Mouse (Mus musculus): ENCODE results near the gene Mef2b.

Gene Mef2b
- long read RNA-seq, experiment 1, partial matches to known transcripts = 0 of 4 reads
- long read RNA-seq, experiment 1, other reads (novel, unspliced or antisense) = 4 of 4 reads
- long read RNA-seq, experiment 2, partial matches to known transcripts = 0 of 2 reads
- long read RNA-seq, experiment 2, other reads (novel, unspliced or antisense) = 2 of 2 reads

DNA sequence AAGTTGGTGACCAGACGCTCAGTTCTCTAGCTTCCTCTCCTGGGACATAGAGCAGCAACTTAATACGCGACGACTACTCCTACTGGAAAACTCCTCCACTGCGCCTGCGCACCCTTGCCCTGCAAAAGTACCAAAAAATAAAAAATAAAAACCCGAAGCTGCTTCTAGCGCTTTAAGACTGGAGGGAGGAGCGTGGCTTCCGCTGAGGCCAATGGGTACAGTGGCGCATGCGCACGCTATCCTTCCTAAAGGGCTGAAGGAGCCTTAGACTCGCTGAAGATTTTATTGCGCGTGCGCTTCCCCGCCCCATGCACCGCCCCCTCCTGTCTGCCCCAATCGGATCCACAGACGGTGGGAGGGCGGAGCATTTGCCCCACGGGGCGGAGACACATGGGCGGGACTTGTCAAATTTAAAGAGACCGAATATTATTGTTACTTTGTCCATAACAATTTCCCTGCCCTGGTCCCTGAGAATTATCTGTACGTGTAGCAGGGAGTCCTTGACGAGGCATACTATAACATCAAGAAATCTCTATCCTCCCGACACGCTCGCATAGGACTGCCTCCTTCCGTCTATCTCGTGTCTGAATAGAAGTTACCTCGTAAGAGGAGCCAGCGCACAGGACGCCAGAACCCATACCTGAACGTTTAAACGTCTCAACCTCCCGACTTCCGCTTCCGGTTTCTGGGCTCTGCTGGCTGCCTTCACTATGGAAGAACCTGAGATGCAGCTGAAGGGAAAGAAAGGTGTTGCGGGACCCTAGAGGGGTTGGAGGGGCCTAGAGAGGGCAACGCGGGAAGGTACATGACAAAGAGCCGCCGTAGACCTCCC, at the start of gene Mef2b, which contains the start of the genes Rfxank and Borcs8:
Gene Mef2b, plus strand, starts transcription at position 686 of the 832 bp plus-strand sequence.
Gene Rfxank, minus strand, starts transcription at position 129 of the 832 bp plus-strand sequence.
Gene Borcs8, plus strand, starts transcription at position 474 of the 832 bp plus-strand sequence.
- intact Hi-C loops (cut with DNase I) = no loop called here

DNA sequence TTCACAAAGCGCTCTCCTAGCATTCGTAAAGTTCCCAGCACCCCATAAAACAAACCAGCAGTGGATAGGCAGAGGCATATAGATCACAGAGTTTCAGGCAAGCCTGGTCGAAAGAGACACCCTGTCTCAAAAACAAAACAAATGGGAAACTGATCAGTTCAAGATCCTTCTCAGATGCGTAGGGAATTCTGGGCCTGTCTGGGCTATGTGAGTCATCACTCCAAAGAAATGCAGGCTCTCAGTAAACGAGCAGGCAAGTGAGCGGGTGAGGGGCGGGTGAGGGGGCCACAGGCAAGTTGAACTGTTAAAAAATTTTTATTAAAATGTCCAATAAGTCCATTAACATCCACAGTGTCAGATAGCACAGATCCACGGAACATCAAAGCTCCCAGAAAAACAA, 46.7 kb upstream of the Mef2b start:
- intact Hi-C loops (cut with DNase I) = no loop called here

DNA sequence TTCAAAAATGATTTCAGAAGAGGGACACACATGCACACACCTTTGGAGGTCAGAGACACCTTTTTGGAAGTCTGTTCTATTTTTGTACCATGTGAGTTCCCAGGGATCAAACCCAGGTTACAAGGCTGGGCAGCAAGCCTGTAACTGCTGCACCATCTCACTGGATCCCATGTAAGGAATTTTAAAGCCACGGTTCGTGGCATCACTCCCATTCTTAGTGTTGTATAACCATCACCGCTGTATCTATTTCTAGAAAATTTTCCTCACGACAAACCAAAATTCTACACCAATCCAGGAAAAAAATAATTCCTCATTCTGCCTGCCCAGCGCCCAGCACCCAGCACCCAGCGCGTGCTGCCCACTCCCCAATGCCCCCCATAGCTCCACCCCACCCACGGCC, 40.2 kb upstream of the Mef2b start:
- intact Hi-C loops (cut with DNase I) = no loop called here

DNA sequence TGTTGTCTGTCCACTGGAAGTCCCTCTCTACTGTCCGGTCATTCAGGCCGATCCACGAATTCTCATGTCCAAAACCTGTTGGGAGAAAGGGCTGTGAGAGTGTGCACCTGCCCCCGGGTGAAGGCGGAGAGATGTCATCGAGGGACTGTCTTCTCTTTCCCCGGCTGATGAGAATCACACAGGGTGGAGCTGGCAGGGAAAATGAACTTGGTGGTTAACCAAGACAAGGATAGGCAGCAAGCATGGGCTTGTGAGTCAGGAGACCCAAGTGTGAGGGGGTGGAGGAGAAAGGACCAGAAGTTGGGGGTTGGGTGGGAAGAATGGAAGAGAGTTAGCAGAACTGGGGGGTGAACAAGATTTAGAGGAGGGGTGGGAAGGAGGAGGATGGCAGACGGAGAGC, 39.3 kb upstream of the Mef2b start:
- intact Hi-C loops (cut with DNase I) = no loop called here

DNA sequence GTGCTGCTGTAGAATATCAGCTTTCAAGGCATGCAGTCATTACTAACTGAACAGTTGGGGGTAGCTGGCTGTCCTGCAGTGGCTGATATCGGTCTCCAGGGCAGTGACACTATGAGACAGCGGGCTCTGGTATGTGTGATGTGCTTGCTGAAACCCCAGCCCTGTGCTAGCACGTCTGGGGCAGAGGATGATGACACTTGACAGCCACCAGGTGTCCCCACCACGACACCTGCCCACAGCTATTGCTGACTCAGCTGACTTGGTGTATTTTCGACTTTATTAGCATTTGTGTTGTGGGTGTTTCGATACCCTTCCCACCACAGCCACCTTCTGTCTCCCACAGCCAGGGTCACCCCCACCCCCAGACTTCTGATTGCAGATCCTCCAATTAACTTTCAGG, 35.0 kb upstream of the Mef2b start:
- intact Hi-C loops (cut with DNase I) = no loop called here

DNA sequence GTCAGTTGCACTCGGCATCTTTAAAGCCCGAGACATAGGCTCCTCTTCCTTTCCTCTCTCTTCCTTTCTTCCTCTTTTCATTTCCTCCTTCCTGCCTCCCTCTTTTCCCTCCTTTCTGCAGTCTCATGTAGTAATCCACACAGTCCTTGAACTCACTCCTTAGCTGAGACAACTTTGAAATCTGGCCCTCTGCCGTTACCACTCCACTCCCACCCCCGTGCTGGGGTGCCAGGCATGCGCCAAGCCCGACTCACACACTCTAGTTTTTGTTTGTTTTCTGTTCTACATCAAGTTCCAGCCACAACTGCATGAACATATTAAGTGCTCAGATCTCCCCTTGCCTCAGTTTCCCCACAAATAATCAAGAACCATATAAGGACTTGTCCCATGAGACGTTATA, 34.6 kb upstream of the Mef2b start:
- intact Hi-C loops (cut with DNase I) = loop anchor here (5.0 kb wide), 1 partner anchor 62 kb away; no protein-coding TSS in a partner anchor

DNA sequence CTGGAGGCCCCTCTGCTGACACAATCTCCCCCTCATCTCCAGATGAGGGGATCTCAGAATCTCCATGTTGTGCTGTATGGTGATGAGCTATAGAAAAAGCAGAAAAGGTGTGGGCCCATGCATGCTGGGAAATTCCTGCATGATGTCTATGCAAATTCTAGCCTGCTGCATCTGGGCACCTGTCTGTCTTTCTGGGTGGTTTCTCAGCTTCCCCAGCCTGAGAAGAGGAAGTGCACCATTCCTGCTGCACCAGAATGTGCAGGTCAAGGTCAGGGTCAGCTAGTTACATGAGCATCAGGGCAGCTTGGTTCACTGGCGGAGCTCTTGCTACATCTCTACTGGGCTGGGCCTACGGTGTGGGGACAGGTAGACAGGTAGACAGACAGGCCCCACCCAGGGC, 29.1 kb upstream of the Mef2b start:
- intact Hi-C loops (cut with DNase I) = no loop called here

DNA sequence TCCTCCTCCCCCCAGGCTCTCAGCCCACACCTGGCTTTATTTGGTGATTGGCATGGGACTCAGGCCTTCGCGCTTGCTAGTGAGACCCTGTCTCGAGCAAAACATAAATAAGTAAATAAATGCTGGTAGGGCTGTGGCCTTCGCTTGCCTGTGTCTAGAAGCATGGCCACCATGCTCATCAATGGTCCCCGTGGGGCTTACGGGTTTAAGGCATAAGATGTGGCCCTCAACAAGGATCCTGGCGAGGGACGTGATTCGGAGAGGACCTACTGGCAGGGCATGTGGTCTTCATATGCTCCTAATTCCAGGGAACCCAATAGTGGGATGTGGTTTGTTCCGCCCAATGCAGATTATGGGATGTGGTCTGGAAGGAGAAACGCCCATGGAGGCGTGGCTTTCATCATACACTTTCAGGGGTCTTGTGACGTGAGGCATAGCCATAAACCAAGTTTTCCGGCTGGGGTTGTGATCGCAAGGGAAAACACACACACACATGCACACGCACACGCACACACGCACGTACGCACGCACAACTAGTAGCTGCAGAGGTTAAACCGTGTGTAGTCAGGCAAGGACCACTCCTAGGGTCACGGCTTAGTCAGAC, 28.2 kb upstream of the Mef2b start:
- intact Hi-C loops (cut with DNase I) = no loop called here

DNA sequence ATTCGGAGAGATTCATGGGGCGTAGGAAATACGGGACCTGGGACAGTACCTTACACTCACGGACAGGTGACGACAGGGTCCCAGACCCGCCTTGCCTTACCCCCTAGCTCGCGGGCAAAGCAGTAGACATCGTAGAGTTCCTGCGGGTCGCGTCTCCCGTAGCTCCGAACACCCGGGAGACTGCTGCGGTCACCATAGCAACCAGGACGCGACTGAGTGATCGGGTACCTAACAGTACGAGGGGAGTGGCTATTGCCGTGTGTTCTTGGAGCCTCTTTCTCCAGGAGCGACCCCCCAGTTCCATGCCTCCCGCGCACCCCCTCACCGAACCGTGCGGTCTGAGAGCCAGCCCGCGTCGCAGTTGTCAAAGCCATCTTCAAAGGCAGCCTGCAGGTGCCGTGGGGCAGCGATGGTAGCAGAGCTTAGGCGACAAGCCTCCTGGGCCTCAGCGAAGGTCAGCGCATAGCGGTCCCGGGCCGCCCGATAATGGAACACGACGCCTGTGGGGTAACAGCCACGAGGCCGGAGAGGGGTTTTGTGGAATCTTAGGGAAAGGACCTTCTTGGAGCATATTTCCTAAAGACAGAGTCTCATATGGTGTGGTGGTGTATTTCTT, 27.0 kb upstream of the Mef2b start:
- intact Hi-C loops (cut with DNase I) = no loop called here

DNA sequence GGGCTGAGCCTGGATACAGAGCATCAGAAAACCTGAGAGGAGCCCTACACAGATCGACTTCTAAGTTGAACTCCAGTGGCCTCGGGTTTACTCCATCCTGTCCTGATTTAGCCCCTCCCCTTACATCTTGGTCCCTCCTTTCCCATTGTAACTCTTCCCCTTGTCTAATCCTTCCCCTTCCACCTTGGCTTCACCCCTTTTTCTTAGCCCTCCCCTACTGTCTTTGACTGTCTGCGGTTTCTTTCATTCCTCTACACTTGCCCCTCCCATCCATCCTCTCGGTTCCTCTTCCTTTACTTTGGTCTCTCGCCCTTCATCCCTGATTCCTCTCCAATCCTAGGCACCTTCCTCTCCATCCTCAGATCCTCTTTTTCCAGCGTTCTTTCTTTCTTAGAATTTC, 25.0 kb upstream of the Mef2b start:
- intact Hi-C loops (cut with DNase I) = no loop called here

DNA sequence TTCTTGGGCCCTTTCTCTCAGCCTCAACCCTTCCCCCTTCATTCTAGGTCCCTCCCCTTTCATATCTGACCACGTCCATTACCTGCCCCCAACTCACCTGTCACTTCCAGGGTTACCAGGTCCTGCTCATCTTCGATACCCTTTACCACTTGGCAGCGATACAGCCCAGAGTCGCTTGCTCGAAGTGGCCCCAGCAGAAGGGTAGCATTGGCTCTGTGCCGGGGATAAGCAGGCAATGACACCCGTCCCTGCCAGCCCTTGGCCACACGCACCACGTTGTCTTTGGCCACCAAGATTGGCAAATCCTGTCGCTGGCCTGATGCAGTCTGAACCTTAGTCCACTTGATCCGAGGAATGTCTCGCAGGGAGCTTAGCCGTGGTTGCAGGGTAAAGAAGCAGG, 24.6 kb upstream of the Mef2b start:
- intact Hi-C loops (cut with DNase I) = no loop called here

DNA sequence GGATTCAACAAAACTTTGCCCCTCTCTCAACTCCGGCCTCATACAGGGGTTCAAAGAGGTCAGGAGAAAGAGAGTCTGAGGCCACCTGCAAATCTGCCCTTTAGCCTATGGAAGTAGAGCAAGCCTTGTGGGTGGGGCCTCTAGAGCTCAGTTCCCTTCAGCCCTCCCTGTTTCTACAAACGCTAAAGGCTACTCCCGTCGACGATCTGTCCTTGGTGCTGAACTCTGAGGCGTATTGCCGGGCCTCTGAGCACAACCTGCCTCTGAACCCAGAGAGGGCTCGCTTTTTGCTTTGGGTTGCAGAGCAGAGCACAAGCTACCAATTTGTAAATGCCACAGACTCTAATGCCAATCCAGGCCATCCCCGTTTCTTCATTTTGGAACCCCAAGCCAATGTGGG, 21.9 kb upstream of the Mef2b start:
- intact Hi-C loops (cut with DNase I) = no loop called here

DNA sequence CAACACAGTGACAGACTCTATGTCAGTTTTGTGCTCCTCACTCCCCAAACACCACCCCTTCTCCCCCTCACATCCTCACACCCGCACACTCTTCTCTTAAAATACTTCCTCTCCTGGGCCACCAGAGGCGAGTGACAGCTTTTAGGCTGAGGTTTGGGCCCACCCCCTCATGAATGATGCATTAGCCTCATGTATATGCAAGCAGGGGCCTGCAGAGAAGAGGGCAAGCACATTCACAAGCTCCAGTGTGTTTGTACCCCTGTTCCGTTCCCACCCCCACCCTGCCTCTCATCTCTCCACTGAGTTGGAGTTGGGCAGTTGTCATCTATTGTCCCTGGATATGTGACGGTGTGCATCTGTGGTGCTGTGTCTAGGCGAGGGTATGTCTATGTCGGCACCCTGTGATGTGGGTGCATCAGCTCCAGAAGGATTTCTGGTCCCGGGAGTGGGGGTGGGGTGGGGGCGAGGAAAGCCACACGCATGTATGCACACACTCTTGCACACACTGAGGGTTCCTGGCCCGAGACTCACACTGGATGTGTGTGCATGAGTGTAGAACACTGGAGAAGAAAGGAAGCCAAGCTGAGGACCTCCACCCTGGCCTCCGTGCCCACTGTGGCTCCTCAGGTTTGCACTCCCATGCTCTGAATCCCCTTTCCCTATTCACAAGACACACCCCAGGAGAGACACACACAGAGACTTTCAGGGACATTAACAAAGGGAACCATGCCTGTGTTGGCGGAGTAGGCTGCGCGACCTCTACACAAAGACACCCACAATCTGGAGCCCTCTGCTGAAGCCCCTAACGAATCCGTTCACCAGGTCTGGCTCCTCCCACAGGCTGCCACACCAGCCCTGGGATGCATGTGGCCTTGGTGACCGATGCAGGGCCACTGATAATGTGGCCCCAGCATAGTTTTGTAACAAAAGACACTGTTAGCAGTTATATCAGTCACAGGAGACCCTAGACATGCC, 20.5 kb upstream of the Mef2b start:
- intact Hi-C loops (cut with DNase I) = no loop called here

DNA sequence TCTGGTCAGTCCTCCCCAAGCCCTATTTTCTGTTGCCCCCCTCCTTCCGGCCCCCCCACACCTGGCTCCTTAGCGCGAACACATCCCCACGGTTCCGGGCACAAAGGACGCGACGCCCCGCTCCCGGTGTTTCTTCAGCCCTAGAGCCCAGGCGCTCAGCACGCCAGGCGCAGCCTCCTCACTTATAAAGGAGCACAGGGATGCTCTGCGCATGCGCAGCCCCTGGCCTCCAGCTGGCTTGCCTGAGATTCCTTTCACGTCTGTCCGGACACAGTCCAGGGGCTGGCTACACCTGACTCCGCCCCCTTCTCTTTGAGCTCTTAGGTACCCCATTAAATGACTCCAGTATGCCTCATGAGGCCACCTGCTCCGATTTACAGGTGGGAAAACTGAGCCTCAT, 18.8 kb upstream of the Mef2b start, which contains the start of gene Ncan:
Gene Ncan, minus strand, starts transcription at position 207 of the 400 bp plus-strand sequence.
- intact Hi-C loops (cut with DNase I) = no loop called here

DNA sequence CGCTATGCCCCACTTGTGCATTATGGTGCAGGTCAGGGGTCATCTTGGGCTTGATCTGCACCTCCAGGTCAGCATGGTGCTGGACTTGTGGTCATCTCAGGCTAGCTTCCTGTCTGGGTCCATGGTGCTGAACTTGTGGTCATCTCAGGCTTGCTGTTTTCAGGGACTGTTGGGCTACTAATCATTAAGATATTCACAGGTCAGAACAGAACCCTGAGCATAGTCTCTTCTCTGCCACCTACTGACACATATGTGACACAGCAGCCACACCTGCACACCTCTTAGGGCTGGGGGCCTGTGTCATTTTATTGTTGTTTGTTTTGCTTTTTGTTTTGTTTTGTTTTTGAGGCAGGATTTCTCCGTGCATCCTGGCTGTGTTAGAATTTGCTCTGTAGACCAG, 16.6 kb upstream of the Mef2b start:
- intact Hi-C loops (cut with DNase I) = no loop called here

DNA sequence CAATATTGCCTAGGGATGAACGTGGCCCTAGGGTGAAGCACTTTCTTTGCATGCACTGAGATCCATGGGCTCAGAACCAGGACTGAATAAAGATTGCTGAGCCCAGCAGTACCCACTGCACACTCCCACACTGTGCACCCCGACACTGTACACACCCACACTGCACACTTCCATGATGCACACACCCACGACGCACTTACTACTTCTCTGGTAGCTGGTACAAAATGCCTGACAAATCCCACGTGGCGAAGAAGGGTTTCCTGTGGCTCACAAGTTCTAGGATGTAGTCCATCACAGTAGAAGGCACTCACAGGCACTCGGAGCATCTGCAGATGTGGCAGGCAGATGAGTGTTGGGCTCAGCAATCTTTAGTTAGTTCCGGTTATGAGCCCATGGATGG, 14.5 kb upstream of the Mef2b start:
- intact Hi-C loops (cut with DNase I) = no loop called here

DNA sequence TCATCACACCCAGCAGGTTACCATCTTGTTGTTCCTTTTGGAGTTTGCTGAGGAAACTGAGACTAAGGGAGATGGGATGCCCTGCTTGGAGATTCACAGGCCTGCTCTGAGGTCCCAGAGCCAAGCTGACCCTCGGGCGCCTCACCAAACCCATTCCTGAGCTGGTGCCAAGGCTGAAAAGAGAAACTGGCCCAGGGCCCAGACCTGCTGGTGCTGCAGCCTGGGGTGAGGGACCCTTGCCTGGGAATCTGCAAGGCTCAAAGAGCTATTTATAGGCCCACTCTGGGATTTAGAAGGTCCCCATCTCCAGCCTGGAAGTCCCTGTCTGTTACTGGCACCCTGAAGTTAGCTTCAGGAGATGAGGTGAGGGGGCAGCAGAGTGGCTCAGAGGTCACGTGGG, 11.1 kb upstream of the Mef2b start:
- intact Hi-C loops (cut with DNase I) = no loop called here

DNA sequence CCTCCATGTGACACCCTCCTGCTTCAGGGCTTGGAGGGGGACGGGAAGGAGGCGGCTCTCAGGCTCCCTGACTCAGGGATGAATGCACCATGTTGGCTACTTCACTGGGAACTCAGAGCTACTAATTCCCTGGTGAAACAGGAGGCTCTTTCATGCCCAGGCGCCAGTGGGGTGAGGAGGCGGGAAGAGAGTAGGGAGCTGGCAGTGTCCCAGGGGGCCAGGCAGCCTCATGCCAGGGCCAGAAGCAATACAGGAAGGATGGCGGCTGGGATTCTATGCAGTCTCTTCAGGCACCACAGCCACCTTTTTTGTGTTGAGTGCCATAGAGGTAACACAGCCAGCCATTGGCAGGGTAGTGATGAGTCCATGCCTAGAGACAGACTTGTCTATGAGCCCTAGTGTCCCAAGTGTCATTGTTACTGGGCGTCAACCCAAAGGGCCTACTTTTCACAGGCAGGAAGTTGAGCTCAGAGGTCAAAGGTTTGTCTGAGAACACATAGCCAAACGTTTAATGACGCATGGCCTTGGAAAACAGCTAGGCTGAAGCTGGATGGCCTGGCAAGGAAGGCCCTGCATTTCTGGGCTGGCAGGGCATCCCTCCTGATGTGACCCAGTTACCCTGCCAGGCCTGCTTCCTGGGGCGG, 10.1 kb upstream of the Mef2b start:
- intact Hi-C loops (cut with DNase I) = no loop called here

DNA sequence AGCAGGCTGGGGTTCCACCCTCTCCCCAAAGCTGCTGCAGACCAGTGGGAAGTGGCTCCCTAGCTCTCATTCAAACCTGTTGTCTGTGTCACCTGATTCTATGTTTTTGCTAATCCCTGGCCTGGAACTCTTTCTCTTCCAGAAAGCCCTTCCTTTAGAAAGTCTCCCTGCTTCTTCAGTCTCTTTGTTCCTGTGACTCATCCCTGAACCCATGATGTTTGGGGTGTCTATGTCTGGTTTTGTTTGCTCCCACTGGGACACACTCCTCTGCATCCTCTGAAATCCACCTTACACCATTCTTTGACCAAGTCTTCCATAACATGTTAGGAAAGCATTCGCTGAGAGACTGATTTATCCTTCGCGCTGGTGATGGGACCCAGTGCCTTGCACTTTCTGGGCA, 9.4 kb upstream of the Mef2b start:
- intact Hi-C loops (cut with DNase I) = no loop called here

DNA sequence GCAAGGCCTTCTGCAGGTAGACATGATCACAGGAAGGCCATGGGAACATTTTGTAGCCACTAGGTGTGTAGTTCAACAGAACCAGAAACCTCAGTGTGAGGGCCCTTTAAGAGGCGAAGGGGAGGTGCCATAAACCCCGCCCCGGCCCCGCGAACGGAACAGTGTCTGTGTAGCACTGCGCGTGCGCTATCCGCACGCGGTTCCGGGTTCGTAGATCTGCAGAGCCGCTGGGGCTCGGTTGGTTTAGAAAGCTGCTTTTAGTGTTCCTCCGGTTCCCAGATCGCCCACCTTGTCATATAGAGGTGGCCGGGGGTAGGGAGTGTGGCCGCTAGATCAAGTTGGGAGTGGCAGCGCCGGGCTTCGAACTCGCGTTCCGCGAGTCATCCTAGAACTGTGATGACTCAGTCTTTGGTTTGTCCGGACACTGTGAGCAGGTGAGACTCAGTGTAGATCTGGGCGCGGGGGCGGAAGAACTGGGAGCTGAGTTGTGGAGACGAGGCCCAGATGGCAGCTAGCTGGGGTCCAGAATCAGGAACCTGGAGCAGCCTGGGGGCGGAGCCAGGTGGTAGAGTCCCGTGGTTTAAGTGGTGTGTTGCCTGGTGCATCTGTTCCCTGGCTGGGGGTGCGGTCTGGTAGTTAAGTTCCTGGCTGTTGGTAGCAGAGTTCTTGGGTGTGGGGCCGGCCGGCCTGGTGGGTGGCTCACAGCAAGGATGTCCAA, 8.2 kb upstream of the Mef2b start, which contains the start of gene Nr2c2ap:
Gene Nr2c2ap, plus strand, starts transcription at position 168 of the 718 bp plus-strand sequence.
- intact Hi-C loops (cut with DNase I) = no loop called here

Data from adrenal gland (tissue).